Mouse (Mus musculus): ENCODE data around the gene Tmcc2.

DNA sequence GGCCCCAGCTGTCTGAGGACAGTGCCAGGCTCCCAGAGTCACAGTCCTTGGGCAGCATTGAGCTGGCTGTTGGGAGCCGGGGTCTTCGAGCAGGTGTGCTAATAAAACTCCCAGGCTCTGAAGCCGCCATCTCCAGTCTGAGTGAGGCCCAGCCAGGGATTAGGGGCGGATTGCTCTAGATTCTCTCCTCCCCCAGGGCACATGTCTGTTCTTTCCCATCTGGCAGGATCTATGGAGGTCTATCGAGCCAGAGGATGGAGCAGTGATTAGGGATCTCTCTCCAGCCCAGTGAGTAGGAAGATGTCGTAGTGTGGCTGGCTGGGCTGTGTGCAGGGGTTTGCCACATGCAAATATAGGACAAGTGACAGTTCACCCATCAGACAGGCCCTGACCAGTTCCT is 24.1 kb downstream of the Tmcc2 start:
- TF ChIP-seq GATA1 (IDR thresholded peaks at IDR 0.05; ENCODE audit: borderline replicate concordance, low read length) (no peak), FLI1 (IDR thresholded peaks at IDR 0.05; ENCODE audit: low read length) (no peak)
